Mouse (Mus musculus) hindbrain, embryonic 13.5 days (tissue): Measurements from ENCODE around the gene Itm2b. TPM values are rescaled to one million over a fixed set of nuclear protein-coding genes. Genes with fewer than 3 reads are reported as not detected.

Experiments
- ATAC-seq: fragments of 200-750 bp; cut with Nextera tagmentation; 2 replicates; pipeline ENCODE4 v1.8.0; 2017; ENCODE audit warnings: moderate TSS enrichment; ENCODE audit not compliant: low FRiP score
- H3K27ac ChIP-seq: fragments of 300-500 bp; sonication (generic); 2 replicates; pipeline ENCODE4 v1.5.1; 2015; ENCODE audit warnings: inconsistent platforms, mild to moderate bottlenecking, moderate library complexity
- H3K27me3 ChIP-seq: fragments of 300-500 bp; sonication (generic); 2 replicates; pipeline ENCODE4 v1.6.1; 2015; ENCODE audit warnings: mild to moderate bottlenecking, inconsistent platforms
- H3K36me3 ChIP-seq: fragments of 300-500 bp; sonication (generic); 2 replicates; pipeline ENCODE4 v1.6.1; 2015; ENCODE audit warnings: mild to moderate bottlenecking, inconsistent platforms
- H3K4me1 ChIP-seq: fragments of 300-500 bp; sonication (generic); replicated peaks from 2 replicates; pipeline ENCODE4 v1.6.1; 2015; ENCODE audit warnings: inconsistent platforms
- H3K4me2 ChIP-seq: fragments of 300-500 bp; sonication (generic); 2 replicates; pipeline ENCODE4 v1.6.1; 2015; ENCODE audit warnings: inconsistent platforms, mild to moderate bottlenecking, moderate library complexity
- H3K4me3 ChIP-seq: fragments of 300-500 bp; sonication (generic); 2 replicates; pipeline ENCODE4 v1.5.1; 2015; ENCODE audit warnings: mild to moderate bottlenecking, inconsistent platforms
- H3K9ac ChIP-seq: fragments of 300-500 bp; sonication (generic); 2 replicates; pipeline ENCODE4 v1.6.1; 2015; ENCODE audit warnings: mild to moderate bottlenecking, inconsistent platforms
- H3K9me3 ChIP-seq: fragments of 300-500 bp; sonication (generic); 2 replicates; pipeline ENCODE4 v1.6.1; 2016; ENCODE audit warnings: inconsistent platforms
- WGBS: fragments of 180-500 bp; shearing (Covaris S2); methylation state at CpG from one replicate; pipeline ENCODE4 v1.1.7; 2015; 5-methylcytosine and 5-hydroxymethylcytosine counted together
- polyA plus RNA-seq: library from polyadenylated mRNA; unstranded; fragments of >200 nt; fragmentation: Nextera tagmentation; extraction: Ambion mirVana; gene quantifications from 2 replicates; pipeline ENCODE4 v1.2.1, GENCODE M21; 2015

The Itm2b gene
- polyA plus RNA-seq, 1 experiment from 2014 or later: 627 TPM

GRCm38 (mm10) chr14:73410083-73410482 lies 25.0 kb upstream of the Itm2b start:
- no peaks in the 10 kb centered on the region for H3K4me1 ChIP-seq
- no peaks in the 10 kb centered on the region for H3K27me3 ChIP-seq
- H3K36me3 ChIP-seq: no peaks in the 10 kb centered on the region
- no peak for ATAC-seq
- H3K9ac ChIP-seq: no peak overlapping the region
- H3K4me3 ChIP-seq: no peak overlapping the region
- no peaks in the 10 kb centered on the region for H3K9me3 ChIP-seq
- no peak overlapping the region for H3K27ac ChIP-seq
- H3K4me2 ChIP-seq: no peak overlapping the region
- WGBS: 93% methylated on average over 3 of the region's 3 CpGs

GRCm38 (mm10) chr14:73408223-73408845 lies 23.2 kb upstream of the Itm2b start:
- no peak for ATAC-seq
- 76% methylated on average over 4 of the region's 4 CpGs for WGBS
- no peaks in the 10 kb centered on the region for H3K9me3 ChIP-seq
- H3K9ac ChIP-seq: no peak overlapping the region
- H3K36me3 ChIP-seq: no peaks in the 10 kb centered on the region
- H3K4me3 ChIP-seq: no peak overlapping the region
- H3K27me3 ChIP-seq: no peaks in the 10 kb centered on the region
- H3K27ac ChIP-seq: no peak overlapping the region
- no peaks in the 10 kb centered on the region for H3K4me1 ChIP-seq
- H3K4me2 ChIP-seq: no peak overlapping the region

- H3K9ac ChIP-seq: no peak overlapping the region
- no peak overlapping the region for H3K27ac ChIP-seq
- H3K27me3 ChIP-seq: no peaks in the 10 kb centered on the region
Observed at GRCm38 (mm10) chr14:73404016-73404415, 18.9 kb upstream of the Itm2b start.

GRCm38 (mm10) chr14:73403351-73403750 lies 18.3 kb upstream of the Itm2b start:
- Histone ChIP-seq H3K9ac (no peak overlapping the region), H3K4me2 (no peak overlapping the region), H3K36me3 (no peaks in the 10 kb centered on the region), H3K9me3 (no peaks in the 10 kb centered on the region), H3K27me3 (no peaks in the 10 kb centered on the region), H3K27ac (no peak overlapping the region), H3K4me3 (no peak overlapping the region), H3K4me1 (no peaks in the 10 kb centered on the region)
- no peak for ATAC-seq
- WGBS: 74% methylated on average over 5 of the region's 5 CpGs

More at GRCm38 (mm10) chr14:73404016-73404415, 18.9 kb upstream of the Itm2b start:
- ATAC-seq: no peak
- Histone ChIP-seq H3K4me1 (no peaks in the 10 kb centered on the region), H3K4me2 (no peak overlapping the region), H3K4me3 (no peak overlapping the region), H3K9me3 (no peaks in the 10 kb centered on the region), H3K36me3 (no peaks in the 10 kb centered on the region)
- 71% methylated on average over 3 of the region's 3 CpGs for WGBS

DNA sequence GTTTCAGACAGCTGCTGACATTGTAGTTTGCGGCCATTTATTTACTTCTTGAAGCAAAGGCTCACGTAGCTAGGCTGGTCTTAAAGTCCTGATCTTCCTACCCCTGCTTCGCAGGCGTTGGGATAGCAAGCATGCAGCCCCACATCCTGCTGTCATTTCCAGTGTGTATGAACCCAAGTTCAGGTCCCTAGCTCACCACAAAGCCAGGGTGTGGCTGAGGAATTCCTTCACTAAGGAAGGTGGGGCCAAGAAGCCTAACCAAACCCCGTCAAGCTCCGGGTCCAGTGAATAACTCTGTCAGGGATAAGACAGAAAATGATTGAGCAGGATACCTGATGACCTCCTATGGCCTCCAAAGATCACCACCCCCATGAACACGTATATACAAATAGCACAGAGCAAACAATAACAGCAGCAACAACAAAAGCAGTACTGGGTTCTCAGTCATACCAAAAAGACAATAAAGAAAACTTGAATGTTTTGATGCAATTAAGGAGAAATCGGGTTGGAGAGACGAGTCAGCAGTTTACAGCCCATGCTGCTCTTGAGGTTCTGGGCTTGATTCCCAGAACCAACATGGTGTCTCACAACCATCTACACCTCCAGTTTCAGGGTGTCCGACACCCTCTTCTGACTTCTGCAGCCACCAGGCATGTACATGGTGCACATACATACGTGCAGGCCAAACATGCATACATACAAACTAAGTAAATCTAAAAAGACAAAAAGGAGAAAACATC lies 17.4 kb upstream of the Itm2b start:
- no peak overlapping the region for H3K4me2 ChIP-seq
- H3K4me1 ChIP-seq: no peaks in the 10 kb centered on the region
- H3K27me3 ChIP-seq: no peaks in the 10 kb centered on the region
- H3K9me3 ChIP-seq: no peaks in the 10 kb centered on the region
- no peak for ATAC-seq
- no peaks in the 10 kb centered on the region for H3K36me3 ChIP-seq
- H3K27ac ChIP-seq: no peak overlapping the region
- WGBS: 83% methylated on average over 11 of the region's 11 CpGs
- H3K9ac ChIP-seq: no peak overlapping the region
- H3K4me3 ChIP-seq: no peak overlapping the region

GRCm38 (mm10) chr14:73401408-73401807 lies 16.3 kb upstream of the Itm2b start:
- Histone ChIP-seq H3K27me3 (no peaks in the 10 kb centered on the region), H3K9me3 (no peaks in the 10 kb centered on the region), H3K4me2 (no peak overlapping the region), H3K4me1 (no peaks in the 10 kb centered on the region), H3K9ac (no peak overlapping the region), H3K27ac (no peak overlapping the region), H3K4me3 (no peak overlapping the region), H3K36me3 (no peaks in the 10 kb centered on the region)
- WGBS: 72% methylated on average over 3 of the region's 3 CpGs
- ATAC-seq: no peak

DNA sequence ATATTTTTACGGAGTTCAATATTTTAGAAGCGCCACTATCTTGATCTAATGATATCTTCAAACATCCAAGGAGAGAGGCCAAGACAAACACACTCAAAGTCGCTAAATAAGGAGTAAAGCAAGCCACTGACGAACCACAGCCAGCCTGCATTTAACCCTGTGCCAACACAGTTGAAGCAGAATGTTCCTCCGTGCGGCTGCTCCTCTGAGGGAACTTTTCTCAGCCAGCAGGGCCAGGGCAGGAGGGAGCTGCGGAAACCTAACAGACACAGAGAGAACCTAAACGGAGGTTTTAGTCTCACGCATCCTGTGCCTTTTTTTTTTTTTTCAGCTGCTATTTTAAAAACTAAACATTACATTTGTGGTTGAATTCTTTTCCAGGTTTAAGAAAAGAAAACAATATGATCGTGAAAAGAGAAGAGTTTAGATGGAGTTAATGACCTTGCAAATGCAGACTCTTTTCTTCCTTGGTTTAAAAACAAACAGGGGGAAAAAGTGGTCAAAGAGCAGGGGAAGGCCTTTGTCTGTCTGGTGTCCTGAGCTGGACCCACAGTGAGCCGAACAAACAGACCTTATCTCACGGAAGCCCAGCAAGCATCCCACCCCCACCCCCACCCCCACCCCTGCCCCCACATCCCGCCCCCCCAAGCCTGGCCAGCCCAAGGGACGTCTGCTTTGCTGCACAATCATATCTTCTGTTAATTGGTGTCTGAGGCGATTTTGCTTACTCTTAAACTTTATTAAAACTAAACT lies 15.0 kb upstream of the Itm2b start:
- no peak overlapping the region for H3K9ac ChIP-seq
- no peak overlapping the region for H3K27ac ChIP-seq
- H3K4me2 ChIP-seq: no peak overlapping the region
- H3K9me3 ChIP-seq: no peaks in the 10 kb centered on the region
- H3K4me1 ChIP-seq: no peaks in the 10 kb centered on the region
- no peaks in the 10 kb centered on the region for H3K27me3 ChIP-seq
- no peaks in the 10 kb centered on the region for H3K36me3 ChIP-seq
- H3K4me3 ChIP-seq: no peak overlapping the region
- no peak for ATAC-seq
- 25% methylated on average over 15 of the region's 15 CpGs for WGBS

GRCm38 (mm10) chr14:73398367-73398996 lies 13.4 kb upstream of the Itm2b start:
- H3K4me1 ChIP-seq: no peaks in the 10 kb centered on the region
- WGBS: 71% methylated on average over 8 of the region's 8 CpGs
- H3K27ac ChIP-seq: no peak overlapping the region
- ATAC-seq: no peak
- no peaks in the 10 kb centered on the region for H3K27me3 ChIP-seq
- H3K4me3 ChIP-seq: no peak overlapping the region
- H3K4me2 ChIP-seq: no peak overlapping the region
- H3K36me3 ChIP-seq: no peaks in the 10 kb centered on the region
- H3K9ac ChIP-seq: no peak overlapping the region
- H3K9me3 ChIP-seq: no peaks in the 10 kb centered on the region

DNA sequence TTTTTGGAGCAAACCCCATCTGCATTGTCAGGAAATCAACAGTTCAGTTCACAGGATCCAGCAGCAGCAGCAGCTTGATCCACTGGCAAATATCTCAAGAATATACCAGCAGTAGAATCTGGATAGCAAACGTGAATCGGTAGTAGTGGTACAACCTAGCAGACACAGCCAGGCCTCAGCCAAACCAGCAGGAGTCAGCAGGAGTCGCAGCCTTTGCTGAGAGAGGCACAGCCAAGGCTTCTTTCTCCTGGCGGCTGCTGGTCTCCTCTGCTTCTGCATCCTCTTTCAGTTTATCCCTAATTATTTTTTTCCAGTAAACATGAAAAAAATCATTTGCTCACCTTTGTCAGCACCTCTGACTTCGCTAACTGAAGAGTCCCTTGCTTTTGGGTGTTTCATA lies 10.7 kb upstream of the Itm2b start:
- Histone ChIP-seq H3K9ac (no peak overlapping the region), H3K36me3 (no peaks in the 10 kb centered on the region), H3K9me3 (no peaks in the 10 kb centered on the region), H3K27ac (no peak overlapping the region), H3K27me3 (no peaks in the 10 kb centered on the region), H3K4me2 (no peak overlapping the region), H3K4me3 (no peak overlapping the region), H3K4me1 (no peaks in the 10 kb centered on the region)
- WGBS: 65% methylated on average over 5 of the region's 5 CpGs
- no peak for ATAC-seq

DNA sequence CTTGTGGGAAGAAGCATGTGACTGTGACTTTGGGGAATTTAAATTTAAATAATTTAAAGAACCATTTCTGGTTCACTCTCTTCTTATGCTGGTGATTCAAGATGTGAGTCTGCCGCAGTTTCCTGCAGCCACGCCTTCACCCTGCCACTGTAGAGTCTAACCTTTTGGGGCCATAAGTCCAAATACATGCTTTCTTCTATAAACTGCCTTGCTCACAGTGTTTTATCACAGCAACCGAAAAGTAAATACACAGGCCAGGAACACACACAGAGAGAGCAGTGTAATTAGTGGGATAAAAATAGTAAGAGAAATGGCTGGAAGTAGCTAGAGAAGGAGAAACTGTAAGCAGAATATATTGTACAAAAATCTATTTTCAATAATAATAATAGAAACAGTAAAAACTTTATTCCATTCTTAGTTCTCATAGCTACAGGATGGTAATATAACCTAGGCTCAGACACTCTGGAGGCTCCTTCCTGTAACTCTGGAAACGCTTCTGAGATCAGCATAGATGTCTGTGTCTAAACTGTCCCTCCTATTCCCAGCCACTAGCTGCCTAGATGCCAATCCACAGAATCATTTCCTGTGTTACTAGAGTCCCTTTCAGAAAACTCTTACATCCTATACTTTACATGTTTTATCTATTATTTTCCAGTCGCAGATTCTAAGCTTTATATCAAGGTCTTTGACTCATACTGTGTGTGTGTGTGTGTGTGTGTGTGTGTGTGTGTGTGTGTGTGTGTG lies 9.3 kb upstream of the Itm2b start:
- Histone ChIP-seq H3K4me2 (no peak overlapping the region), H3K4me1 (no peaks in the 10 kb centered on the region), H3K27me3 (no peaks in the 10 kb centered on the region), H3K27ac (no peak overlapping the region), H3K9me3 (no peaks in the 10 kb centered on the region), H3K4me3 (no peak overlapping the region), H3K9ac (no peak overlapping the region), H3K36me3 (no peaks in the 10 kb centered on the region)
- 84% methylated on average over 5 of the region's 5 CpGs for WGBS
- no peak for ATAC-seq

DNA sequence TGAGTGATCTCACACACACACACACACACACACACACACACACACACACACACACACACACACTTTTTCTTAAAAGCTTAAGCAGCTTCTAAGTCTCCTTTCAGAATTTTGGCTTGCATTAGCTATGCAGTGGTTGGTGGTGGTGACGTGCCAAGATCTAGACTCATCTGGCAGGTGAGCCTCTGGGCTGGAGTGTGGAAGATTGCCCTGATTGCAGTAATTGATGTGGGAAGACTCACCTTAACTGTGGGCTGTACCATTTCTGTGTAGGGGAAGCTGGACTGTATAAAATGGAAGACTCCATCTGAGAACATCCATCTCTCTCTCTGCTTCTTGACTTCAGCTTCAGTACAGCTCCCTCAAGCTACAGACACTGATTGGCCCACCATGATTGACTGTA lies 6.4 kb upstream of the Itm2b start:
- H3K9ac ChIP-seq: no peak overlapping the region
- H3K4me3 ChIP-seq: no peak overlapping the region
- H3K4me2 ChIP-seq: no peak overlapping the region
- H3K9me3 ChIP-seq: no peaks in the 10 kb centered on the region
- no peak overlapping the region for H3K27ac ChIP-seq
- no peaks in the 10 kb centered on the region for H3K4me1 ChIP-seq
- WGBS: 79% methylated on average over 1 of the region's 1 CpGs
- no peaks in the 10 kb centered on the region for H3K27me3 ChIP-seq
- ATAC-seq: no peak
- H3K36me3 ChIP-seq: no peaks in the 10 kb centered on the region

- ATAC-seq: no peak
Observed at GRCm38 (mm10) chr14:73390196-73390595, 5.1 kb upstream of the Itm2b start.

More at GRCm38 (mm10) chr14:73390196-73390595, 5.1 kb upstream of the Itm2b start:
- no peaks in the 10 kb centered on the region for H3K36me3 ChIP-seq
- H3K4me3 ChIP-seq: no peak overlapping the region
- H3K4me1 ChIP-seq: 0 out of 2 replicates have a peak, but pooled peaks cover 5% of the 10 kb centered on the region
- H3K4me2 ChIP-seq: no peak overlapping the region
- H3K27me3 ChIP-seq: no peaks in the 10 kb centered on the region
- H3K9ac ChIP-seq: no peak overlapping the region
- H3K9me3 ChIP-seq: no peaks in the 10 kb centered on the region
- H3K27ac ChIP-seq: no peak overlapping the region
- WGBS: 92% methylated on average over 2 of the region's 2 CpGs
